Mouse (Mus musculus): ENCODE results near the gene Ppp1r1c. TPM values are rescaled to one million over a fixed set of nuclear protein-coding genes. Genes with fewer than 3 reads are reported as not detected.
A peak's percentile ranks its signal among the peaks of the same experiment; 100 is the strongest.
"Not testable (repeated sequence)": the region's sequence is repeated elsewhere in the genome, so short reads cannot be mapped to it uniquely, and the experiment has no call there.

Ppp1r1c gene
- total RNA-seq, 2 experiments from 2014 or later, result 0.85 TPM; not detected in 1

- not testable (repeated sequence) for DNase-seq (ENCODE audit: low spot score in 2 of 2)
Observed at GRCm38 (mm10) chr2:79847396-79847795, 139.8 kb downstream of the Ppp1r1c start.

- no peak for DNase-seq (ENCODE audit: low spot score in 2 of 2)
Observed at GRCm38 (mm10) chr2:79856874-79857273, 149.3 kb downstream of the Ppp1r1c start.

- peak; percentile 15 to 84 for DNase-seq (ENCODE audit: low spot score in 2 of 2)
Observed at GRCm38 (mm10) chr2:79865275-79865999, 157.9 kb downstream of the Ppp1r1c start.

Other genes starting within 250 kb of the Ppp1r1c start
- gene Itprid2, start 72.4 kb upstream of the Ppp1r1c start, total RNA-seq (2021), result 10 to 100 TPM; 40.0 to 43.1 TPM

Measured in layer of hippocampus, postnatal 14 days (tissue).